Mouse (Mus musculus): ENCODE measurements around the gene Afg1l. TPM values are rescaled to one million over a fixed set of nuclear protein-coding genes. Genes with fewer than 3 reads are reported as not detected.

Afg1l gene
- total RNA-seq, 2 experiments from 2014 or later = 31.8 to 31.9 TPM

DNA sequence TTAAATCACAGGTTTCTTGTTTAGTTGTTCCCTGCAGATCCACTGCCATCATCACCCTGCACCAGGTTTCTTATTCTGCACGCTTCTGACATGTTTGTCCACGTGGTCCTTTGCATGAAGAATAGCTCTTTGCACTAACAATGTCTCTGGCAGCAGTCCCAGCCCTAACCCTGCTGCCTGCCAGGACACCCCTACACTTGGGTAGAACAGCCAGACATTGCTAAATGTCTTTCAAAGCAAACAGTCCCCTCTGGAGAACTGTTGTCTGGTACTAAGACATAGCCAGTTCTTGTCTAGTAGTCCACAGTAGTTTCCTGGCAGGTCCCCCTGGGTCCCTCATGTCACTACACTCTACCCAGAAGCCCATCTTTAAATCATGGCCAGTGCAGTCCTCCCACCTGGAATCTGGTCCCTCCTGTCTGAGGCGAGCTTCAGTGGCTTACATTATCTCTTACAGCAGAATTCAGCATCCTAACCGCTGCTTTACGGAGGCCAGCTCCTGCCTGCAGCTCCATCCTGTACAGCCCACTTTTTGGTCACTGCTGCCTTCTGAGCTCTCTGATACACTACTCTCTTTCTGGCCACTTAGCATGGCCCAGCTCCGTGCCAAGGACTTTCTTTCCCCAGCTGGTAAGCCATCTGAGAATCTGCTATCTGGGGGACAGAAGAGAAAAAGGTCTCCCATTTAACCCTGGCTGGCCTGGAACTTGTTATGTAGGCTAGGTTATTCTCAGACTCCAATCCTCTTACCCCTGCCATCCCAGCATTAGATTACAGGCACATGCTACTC lies 67.4 kb downstream of the Afg1l start:
- intact Hi-C loops (cut with DNase I) = no loop called here
- peak; percentile 57 to 64 for DNase-seq

DNA sequence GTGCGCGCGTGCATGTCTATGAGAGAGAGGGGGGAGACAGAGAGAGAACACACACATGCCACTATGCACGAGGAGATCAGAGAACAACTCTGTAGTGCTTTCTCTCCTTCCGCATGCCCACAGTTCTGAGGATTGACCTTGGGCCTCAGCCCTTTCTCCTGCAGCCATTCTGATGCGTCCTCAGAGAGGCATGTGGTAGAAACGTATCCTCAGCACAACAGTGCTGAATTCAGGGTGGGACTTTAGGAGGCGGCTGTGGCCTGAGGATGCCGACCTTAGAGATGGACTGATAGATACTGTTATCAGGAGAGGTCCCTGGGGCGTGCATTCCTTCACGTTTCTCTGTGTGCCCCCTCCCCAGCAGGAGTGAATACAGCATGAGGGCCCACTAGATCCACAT lies 87.9 kb downstream of the Afg1l start:
- intact Hi-C loops (cut with DNase I) = no loop called here

DNA sequence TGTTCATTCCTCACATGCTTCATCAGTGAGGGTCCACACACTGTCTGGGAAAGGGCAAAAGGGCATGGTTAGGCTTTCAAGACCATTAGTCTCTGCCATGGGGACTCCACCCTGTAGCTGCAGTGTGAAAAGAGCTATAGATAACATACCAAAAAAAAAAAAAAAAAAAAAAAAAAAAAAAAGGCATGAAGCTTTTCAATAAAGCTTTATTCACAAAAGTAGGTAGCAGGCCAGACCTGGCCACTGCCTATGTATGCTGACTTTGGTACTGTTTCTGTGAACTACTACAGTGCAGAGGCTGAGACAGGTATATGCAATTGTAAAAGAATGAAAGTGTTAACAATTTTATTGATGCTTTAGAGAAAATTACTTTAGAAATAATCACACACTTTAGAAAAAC lies 90.2 kb downstream of the Afg1l start:
- intact Hi-C loops (cut with DNase I) = no loop called here
- no peak for DNase-seq

More for the DNA sequence above, 87.9 kb downstream of the Afg1l start:
- no peak for DNase-seq

DNA sequence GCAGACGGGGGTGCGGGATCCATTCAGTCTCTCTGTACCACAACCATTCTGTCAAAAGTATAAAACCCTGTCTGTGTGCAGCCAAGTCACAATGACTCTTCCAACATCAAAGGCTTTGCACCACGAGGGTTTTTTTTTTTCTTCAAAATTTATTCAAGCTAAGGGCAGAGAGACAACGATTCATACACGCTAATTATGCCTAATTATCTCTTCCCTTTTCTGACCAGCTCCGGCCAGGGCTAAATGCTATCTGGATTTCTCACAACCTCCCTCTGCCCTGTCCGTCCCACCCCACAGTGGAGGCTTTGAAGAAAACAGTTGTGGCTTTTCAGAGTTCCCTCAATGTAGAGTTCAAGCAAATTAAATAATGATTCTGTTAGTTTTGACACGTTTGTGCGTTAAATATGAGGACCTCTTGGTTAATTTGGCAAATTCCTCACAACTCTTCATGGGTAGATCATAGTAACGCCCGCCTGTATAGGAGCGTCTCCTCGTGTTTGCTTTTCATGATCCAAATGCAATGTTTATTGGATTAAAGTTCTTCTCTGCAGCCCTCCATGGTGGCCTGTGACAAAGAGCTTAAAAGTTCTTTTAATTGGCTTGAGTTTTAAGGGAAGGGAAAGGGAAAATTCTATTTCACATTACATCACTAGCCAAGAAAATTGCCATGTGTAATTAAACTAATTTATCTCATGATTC lies 93.3 kb downstream of the Afg1l start:
- DNase-seq = no peak
- intact Hi-C loops (cut with DNase I) = no loop called here

DNA sequence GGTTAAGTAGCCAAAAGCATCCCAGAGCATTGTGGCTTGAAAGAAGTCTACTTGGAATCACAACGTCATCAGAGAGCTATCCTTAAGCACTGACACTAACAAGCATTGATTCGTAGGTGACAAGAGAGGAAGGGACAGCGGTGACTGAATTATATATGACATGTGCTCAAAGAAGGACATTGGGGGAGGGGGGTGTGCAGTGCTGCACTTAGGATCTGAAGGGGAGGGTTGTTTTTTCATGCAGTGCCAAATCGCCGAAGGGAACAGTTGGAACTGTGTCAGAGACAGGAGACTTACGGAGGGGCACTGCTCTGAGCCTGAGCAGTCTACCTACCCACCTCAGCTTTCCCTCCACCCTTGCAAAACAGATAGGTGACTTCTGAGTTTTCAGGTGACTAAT lies 94.7 kb downstream of the Afg1l start:
- DNase-seq = no peak
- intact Hi-C loops (cut with DNase I) = no loop called here

DNA sequence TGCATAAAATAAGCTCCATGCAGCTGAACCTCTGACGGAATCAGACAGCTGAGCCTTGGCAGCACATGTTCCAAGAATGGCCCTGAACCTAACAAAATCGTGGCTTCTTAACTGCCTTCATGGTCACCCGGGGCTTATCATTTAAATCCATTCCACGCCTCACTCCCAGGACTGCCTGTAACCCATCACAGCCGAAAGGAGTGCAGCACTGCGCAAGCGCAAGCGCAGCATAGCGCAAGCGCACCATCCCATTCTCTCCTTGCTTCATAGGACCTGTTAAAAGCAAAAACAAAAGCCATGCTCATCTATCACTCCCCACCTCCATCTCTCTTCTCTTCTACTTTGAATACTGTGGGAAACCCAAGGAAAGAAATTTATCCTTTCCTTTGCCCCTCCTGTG lies 114.1 kb downstream of the Afg1l start:
- DNase-seq = no peak
- intact Hi-C loops (cut with DNase I) = no loop called here

DNA sequence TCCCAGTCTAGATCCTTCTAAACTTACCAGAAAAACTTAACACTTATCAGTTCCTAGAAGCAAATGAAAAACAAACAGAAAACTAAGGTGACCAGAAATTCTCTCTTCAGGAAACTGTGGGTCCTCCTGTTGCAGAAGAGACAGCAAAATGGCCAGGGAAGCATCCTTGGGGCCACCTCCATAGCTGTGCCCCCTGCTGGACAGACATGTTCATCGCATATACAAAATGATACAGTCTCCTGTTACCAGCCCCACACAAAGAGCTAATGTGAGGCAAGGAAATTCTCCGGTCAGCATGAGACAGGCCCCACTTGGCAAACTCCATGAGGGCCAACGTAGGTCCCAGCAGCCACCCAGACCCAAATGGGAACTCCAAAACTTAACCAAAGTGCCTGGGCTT lies 122.4 kb downstream of the Afg1l start:
- DNase-seq = no peak
- intact Hi-C loops (cut with DNase I) = no loop called here

DNA sequence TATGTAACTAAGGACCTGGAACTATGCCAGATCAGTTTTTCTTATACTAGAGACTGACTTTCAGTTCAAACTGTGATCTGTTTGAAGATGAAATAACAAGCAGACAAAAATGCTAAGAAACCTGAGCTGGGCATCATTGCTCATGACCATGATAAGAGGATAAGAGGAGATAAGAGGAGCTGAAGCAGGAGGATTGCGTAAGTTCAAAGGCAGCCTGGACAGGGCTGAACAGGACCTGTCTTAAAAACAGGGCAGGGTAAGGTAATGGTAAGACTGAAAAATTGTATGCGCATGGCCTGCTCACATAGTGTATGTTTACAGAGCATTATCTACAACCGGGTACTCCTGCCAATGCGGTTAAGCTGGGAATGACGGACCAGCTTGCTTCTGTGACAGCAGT lies 130.4 kb downstream of the Afg1l start:
- intact Hi-C loops (cut with DNase I) = no loop called here
- no peak for DNase-seq

DNA sequence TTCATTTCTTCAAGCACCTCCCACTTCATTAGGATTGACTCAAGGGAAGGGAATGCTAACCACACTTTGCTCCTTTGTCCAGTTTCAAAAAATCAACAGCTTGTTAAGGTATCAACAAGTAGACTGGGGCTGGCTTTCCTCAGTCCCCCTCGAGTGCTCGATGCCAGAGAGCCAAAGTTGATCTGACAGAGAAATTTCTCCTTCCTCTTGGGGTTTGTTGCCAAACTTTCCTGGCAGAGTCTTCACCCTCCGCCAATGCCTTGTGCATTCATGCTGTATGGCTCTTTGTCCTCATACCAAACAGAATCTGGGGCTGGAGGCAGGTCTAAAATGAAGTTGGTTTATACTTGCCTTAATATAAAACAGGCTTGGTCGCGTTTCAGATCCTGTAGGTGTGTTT lies 131.2 kb downstream of the Afg1l start:
- intact Hi-C loops (cut with DNase I) = no loop called here
- DNase-seq = no peak

DNA sequence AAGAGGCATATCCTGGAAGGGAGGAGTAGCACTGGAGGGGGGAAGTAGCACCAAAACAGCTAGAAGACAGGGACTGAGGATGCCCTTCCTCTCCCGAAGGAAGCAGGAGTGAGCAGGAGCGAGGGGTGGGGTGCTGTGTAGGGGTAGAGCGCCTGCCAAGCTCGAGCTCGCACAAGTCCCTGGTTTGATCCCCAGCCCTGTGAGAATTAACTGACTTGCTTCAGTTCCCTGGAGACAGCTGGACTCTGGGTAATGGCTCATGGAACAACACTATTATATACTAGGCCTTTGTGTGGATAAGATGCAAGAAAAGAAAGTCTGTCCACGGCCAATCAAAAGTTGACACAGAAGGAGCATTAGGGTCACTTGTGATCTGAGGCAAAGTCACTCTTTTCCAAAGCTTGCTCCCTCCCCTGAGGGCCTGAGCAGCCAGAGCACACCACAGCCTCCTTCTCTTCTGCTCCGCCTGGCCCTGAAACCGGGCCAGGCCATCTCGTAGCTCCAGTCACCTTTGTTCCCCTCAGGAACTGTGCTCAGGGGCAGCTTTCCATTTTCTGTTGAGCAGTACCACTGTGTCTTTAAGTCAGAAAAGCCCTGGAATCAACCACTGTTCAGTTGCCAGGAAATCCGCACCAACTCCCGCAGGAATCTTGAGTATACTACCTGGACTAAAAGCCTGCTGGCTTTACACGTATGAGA lies 132.0 kb downstream of the Afg1l start:
- no peak for DNase-seq
- intact Hi-C loops (cut with DNase I) = no loop called here

DNA sequence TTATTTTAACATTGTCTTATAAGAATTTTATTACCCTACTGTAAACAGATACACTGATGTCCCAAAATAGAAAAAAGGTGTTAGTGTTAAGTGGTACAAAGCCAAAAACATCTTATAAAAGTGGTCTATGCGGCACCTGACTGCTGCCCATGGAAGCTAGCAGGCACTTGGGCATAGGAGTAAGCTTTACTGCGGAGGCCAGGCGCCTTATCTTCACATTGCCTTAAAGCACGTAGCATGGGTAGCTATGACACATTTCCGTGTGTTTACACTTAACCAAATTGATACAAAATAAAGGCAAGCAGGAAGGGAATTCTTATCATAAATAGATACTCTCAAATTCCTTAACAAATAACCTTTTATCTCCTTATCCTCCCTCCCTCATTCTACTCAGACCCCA lies 135.7 kb downstream of the Afg1l start:
- DNase-seq = no peak
- intact Hi-C loops (cut with DNase I) = no loop called here

DNA sequence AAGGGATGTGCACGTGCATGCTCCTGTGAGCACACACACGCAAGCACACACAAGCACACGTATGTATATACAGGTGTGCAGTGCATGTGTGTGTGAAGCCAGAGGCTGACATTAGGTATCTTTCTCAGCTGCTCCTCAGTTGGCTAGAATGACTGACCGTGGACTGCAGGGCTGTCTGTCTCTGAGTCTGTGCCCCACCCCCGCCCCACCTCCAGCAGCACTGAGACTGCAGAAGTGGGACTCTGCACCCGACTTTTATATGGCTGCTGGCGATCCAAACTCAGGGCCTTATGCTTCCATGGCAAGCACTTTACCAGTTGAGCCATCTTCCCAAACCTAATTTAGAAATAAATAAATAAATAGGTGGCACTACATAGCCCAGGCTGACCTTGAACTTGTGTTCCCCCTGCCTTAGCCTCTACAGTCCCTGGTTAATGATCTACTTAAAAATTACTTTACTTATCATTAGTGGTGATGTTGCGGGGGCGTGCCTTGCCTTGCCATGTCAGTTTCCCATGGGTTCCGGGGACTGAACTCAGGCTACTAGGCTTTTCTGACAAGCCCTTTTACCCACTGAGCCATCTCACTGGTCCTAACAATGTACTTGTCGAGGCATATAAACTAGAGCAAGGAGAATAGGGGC lies 136.4 kb downstream of the Afg1l start:
- intact Hi-C loops (cut with DNase I) = no loop called here
- DNase-seq = no peak

DNA sequence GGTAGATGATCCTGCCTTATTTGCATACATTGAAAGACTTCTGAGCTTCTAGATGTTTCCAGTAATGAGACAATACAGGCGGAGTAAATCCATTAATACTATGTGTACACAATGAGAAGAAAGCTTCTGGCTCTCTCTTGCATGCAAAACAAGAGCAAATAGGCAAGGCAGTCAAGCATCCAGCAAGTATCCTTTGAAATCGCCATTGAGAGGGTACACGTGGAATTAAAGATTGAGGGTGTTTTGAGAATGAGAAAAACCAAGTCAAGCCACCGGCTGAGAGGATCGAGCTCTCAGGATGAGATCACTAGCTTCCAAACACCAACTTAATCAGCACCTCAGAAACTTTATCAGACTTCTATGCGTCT lies 138.0 kb downstream of the Afg1l start:
- DNase-seq = no peak
- intact Hi-C loops (cut with DNase I) = no loop called here

DNA sequence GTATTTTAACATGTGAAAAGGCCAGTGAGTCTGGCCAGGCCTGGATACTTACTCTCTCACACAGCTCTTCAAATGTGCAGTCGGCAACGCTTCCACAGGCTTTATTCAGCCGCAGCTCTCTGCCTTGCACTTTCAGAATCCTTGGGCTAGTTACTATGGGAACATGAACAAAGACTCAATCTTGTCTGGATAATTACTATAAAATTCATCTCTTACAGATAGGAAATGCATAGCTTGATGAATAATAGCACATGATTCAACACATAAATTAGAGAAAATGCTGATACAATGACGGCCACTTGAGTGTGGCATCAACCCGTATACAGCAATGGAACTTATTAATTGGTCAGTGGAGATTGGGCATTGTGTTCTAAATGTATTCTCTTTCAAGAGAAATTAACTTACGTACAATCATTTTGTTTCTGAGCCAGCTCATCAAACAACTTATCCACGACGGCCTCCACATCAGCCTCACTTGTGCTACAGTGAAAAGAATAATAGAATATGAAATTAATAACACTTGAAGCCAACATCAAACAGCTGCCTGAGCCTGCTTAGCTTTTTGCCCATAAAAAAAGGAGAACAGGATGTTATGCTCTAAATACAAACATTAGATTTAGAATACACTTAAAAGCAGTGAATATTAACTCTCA lies 138.5 kb downstream of the Afg1l start:
- intact Hi-C loops (cut with DNase I) = no loop called here
- DNase-seq = no peak

DNA sequence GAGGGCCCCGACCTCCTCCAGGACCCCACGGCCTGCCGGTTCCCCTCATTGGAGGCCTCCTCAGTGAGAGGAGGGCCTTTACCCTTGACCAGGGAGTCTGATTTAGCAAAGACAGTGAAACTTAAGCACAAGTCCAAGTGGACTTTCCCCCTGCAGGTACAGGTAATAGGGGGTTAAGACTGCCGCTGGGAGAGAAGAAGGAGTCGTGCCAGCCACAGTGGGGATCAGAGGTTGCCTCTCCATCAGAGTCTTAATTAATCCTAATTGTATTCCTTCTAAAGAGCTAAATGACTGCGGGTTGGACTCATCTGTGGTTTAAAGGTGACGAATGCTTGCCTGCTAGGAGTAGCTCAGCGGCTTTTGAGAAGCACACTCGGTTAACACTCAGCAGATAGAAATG lies 139.9 kb downstream of the Afg1l start:
- no peak for DNase-seq
- intact Hi-C loops (cut with DNase I) = no loop called here

DNA sequence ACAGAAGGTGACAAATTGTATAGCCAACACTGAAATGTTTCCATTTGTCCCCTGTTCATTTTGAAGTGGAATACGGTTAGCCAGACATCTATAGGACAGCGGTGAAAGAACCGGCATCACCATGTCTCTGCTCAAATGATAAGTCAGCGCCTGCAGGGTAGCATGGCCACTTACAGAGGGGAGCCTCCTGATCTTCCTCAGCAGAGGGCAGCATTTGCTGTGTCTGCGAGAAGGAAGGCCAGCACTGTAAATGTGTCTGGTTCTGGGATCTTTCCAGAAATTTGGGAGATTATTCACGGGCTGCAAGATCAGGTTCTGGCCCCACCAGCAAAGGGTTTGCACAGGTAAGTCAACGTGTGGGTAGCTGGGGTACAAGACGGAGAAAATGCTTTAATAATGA lies 150.8 kb downstream of the Afg1l start:
- peak in 1 of 2 experiments; percentile 42 for DNase-seq
- intact Hi-C loops (cut with DNase I) = no loop called here

DNA sequence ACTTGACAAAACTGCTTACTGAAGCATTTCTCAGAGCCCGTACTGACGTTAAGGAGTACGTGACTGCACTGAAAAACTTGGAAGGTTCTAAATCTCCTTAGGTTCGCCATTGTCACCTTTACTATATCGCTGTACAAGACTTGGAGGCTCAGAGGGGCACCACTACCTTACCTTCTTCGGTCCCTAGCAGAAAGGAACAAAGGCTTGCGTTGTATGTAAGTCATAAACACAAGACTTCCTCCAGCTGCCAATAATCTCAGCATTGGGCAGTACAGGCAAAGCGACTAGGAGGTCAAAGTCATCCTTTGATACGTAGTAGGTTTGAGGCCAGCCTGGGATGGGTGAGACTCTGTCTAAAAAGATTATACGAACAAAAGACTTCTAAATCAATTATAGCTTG lies 153.1 kb downstream of the Afg1l start:
- no peak for DNase-seq
- intact Hi-C loops (cut with DNase I) = no loop called here

DNA sequence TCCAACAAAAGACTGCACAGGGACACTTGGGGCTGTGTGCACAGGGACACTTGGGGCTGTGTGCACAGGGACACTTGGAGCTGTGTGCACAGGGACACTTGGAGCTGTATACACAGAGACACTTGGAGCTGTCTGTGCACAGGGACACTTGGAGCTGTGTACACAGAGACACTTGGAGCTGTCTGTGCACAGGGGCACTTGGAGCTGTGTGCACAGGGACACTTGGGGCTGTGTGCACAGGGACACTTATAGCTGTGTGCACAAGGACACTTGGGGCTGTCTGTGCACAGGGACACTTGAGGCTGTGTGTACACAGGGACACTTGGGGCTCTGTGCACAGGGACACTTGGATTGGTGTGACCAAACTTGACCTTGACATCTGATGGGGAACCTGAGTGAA lies 154.4 kb downstream of the Afg1l start:
- no peak for DNase-seq

DNA sequence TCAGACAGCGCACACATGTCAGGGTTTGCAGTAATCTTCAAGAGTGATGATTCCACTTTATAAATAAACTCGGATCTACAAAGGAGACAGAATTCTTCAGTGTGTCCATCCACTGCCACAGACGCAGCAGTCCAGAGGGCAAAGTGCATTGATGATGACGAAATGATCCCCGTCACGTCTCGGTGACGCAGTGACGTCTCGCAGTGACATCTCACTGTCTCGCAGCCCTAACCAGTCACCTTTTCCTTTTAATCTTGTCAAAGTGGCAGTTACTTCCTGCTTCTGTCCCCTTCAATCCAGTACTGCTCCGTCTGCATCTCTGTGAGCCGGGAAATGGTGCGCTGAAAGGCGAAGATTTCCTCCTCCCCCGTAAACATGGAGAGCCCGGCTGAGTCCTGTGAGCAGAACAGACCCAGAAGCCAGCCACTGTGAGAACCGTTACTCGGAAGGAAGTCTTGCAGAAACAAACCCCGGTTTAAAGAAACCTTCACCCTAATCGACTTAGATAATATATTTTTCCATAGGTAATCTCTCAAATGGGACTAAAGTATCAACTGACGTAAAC lies 165.1 kb downstream of the Afg1l start:
- DNase-seq = no peak
- intact Hi-C loops (cut with DNase I) = loop anchor here (5.0 kb wide), 1 partner anchor 214 kb away; no protein-coding TSS in a partner anchor

More for the DNA sequence above, 154.4 kb downstream of the Afg1l start:
- intact Hi-C loops (cut with DNase I) = no loop called here

DNA sequence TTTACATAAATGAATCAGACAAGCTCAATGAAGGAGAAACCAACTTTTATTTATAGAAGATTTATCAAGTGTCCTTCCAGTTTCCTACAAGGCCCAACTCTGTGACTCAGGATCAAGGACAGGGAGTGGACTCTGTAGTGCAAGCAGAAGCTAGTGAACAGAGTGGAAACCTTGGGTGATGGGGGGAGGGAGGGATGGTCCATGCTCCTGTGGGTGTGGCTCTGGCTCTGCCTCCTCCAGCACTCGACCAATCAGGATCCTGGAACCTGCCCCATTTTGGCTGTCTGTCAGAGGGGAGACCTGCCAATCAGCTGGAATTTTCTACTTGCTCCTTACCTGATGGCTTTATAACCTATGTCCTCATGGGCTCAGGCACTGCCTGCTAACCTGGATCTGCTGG lies 165.8 kb downstream of the Afg1l start:
- DNase-seq = no peak
- intact Hi-C loops (cut with DNase I) = loop anchor here (5.0 kb wide), 1 partner anchor 215 kb away; no protein-coding TSS in a partner anchor
